Mouse (Mus musculus): ENCODE measurements around the gene Tmem184a. TPM values are rescaled to one million over a fixed set of nuclear protein-coding genes. Genes with fewer than 3 reads are reported as not detected.

The Tmem184a gene
- polyA plus RNA-seq, 1 experiment from 2014 or later = 197 TPM

DNA sequence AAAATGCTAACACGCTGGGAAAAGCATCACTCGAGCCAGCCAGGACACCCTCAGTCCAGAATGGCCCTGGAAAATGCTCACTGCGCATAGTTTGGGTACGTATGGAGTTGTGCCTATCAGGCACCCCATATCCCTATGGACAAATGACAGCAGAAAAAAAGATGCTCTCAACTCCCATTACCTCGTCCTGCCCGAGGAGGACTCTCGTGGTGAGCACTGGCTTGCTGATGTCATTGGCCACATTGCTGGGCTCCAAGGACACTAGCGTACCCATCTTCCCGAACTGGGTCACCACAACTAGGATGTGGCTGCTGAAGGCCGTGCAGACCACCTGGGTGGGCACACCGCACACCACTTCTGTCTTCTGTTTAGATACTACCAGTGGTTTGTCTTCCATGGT, 6.2 kb upstream of the Tmem184a start:
- Histone ChIP-seq H3K9ac (ENCODE audit: low read depth, low read length) (peak overlapping the region; percentile 79), H3K36me3 (ENCODE audit: control insufficient read depth, insufficient read depth) (peaks cover 19% of the 10 kb centered on the region; the same call in 1 of the 2 replicates), H3K4me1 (replicated peaks; ENCODE audit: control insufficient read depth, insufficient read depth, low read length) (peaks cover 9% of the 10 kb centered on the region), H3K9me3 (ENCODE audit: control insufficient read depth) (no peaks in the 10 kb centered on the region), H3K27ac (ENCODE audit: low read depth, low read length) (peak overlapping the region; percentile 64; the same call in 1 of the 2 replicates), H3K4me2 (replicated peaks; ENCODE audit: low read depth) (peak overlapping the region; percentile 88), H3K4me3 (ENCODE audit: low read depth, low read length) (peak overlapping the region; percentile 88), H3K27me3 (replicated peaks; ENCODE audit: control insufficient read depth, insufficient read depth, low read length) (no peaks in the 10 kb centered on the region)
- ATAC-seq = no peak
- 30% methylated on average over 11 of the region's 11 CpGs for WGBS
- TF ChIP-seq CTCF (IDR thresholded peaks at IDR 0.05; ENCODE audit: low read depth) = no peak

DNA sequence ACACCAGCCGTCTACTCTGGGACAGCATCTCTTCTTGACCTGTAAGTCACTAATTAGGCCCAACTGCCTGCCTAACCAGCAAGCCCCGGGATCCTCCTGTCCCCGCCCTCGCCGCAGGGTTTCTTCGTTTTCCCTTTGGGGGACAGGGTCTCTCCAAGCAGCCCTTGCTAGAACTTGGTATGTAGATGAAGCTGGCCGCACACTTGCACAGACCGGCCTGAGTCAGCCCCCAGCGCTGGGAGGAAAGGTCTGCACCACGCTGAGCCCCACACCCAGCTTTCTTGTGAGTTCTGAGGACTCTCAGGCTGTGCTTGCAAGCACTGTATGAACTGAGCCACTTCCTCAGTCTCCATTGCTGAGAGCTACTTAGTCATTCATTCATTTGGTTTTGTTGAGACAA, 4.8 kb upstream of the Tmem184a start:
- H3K4me2 ChIP-seq (replicated peaks; ENCODE audit: low read depth) = peak overlapping the region; percentile 62; the same call in 1 of the 2 replicates
- no peak overlapping the region for H3K9ac ChIP-seq (ENCODE audit: low read depth, low read length)
- H3K4me1 ChIP-seq (replicated peaks; ENCODE audit: control insufficient read depth, insufficient read depth, low read length) = peaks cover 9% of the 10 kb centered on the region
- no peaks in the 10 kb centered on the region for H3K27me3 ChIP-seq (replicated peaks; ENCODE audit: control insufficient read depth, insufficient read depth, low read length)
- WGBS = 85% methylated on average over 10 of the region's 10 CpGs
- TF ChIP-seq CTCF (IDR thresholded peaks at IDR 0.05; ENCODE audit: low read depth) = no peak
- no peak overlapping the region for H3K27ac ChIP-seq (ENCODE audit: low read depth, low read length)
- H3K36me3 ChIP-seq (ENCODE audit: control insufficient read depth, insufficient read depth) = peaks cover 19% of the 10 kb centered on the region; the same call in 1 of the 2 replicates
- no peak overlapping the region for H3K4me3 ChIP-seq (ENCODE audit: low read depth, low read length)
- H3K9me3 ChIP-seq (ENCODE audit: control insufficient read depth) = no peaks in the 10 kb centered on the region
- ATAC-seq = no peak

DNA sequence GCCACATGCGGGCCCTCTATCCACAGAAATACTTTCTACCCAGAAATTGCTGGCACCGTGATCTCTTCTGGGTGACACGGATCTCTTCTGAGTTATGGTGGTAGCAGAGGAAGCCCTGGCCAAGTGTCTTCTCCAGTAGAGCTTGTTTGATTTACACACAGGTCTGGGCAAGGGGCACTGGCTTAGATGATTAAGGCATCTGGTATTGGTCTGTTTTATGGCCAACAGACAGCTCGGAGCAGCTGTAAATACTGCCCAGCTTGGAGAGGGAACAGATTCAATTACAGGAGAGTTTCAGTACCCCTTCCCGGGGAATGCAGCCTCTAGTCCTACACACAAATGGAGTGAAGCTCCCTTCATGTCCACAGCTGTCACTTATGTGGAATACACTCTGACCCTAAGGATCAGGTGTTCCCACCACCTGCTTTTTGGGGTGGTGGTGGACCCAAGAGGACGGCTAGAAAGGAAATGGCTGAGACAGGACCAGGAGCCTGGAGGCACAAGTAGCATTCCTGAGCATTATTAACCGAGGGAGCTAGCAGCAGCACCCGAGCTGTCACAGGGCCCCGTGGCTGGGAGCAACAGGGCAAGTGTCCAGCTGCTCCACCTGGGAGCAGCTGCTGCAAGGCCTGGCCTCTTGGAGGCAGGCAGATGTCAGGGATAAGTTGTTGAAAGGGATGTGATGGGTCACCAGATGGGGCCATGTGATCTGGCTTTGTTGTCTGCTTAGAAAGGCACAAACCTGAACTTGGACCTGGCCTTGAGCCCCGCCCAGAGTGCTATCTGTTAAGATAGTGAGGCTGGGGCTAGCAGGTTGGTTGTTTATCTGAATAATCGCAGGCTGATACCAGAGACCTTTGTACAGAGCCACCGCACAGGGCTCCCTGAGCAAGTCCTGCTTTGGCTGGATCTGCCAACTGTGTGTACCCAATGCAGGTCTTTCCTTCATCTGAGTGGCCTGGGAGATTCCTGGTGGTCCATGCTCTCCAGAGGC, 2.0 kb upstream of the Tmem184a start:
- H3K4me2 ChIP-seq (replicated peaks; ENCODE audit: low read depth) = peak overlapping the region; percentile 62
- peak; percentile 68 for ATAC-seq
- WGBS = 33% methylated on average over 12 of the region's 12 CpGs
- H3K4me1 ChIP-seq (replicated peaks; ENCODE audit: control insufficient read depth, insufficient read depth, low read length) = peaks cover 9% of the 10 kb centered on the region
- peaks cover 19% of the 10 kb centered on the region; the same call in 1 of the 2 replicates for H3K36me3 ChIP-seq (ENCODE audit: control insufficient read depth, insufficient read depth)
- peak overlapping the region; percentile 29 for H3K4me3 ChIP-seq (ENCODE audit: low read depth, low read length)
- no peaks in the 10 kb centered on the region for H3K27me3 ChIP-seq (replicated peaks; ENCODE audit: control insufficient read depth, insufficient read depth, low read length)
- H3K9ac ChIP-seq (ENCODE audit: low read depth, low read length) = peak overlapping the region; percentile 55
- H3K27ac ChIP-seq (ENCODE audit: low read depth, low read length) = peak overlapping the region; percentile 95
- TF ChIP-seq CTCF (IDR thresholded peaks at IDR 0.05; ENCODE audit: low read depth) = no peak
- no peaks in the 10 kb centered on the region for H3K9me3 ChIP-seq (ENCODE audit: control insufficient read depth)

DNA sequence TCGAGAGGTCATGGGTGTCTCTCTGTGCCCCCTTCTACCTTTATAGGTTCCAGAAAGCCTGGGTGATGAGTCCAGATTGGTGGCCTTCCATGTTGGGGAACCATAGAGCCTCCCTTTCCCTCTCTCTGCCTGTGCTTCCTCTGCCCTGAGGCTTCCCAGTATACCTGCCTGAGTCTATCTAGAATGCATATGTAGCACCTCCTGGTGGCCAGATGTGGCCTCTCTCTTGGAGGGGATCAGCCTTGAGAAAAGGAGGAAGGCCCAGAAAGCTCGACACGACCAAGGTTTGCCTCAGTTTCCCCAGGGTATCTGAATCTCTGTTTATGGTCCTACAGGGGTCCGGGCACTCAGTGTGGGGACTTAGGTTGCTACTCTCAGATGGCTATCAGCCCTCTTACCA, 916 bp downstream of the Tmem184a start:
- Histone ChIP-seq H3K4me2 (replicated peaks; ENCODE audit: low read depth) (peak overlapping the region; percentile 62), H3K9me3 (ENCODE audit: control insufficient read depth) (no peaks in the 10 kb centered on the region), H3K9ac (ENCODE audit: low read depth, low read length) (peak overlapping the region; percentile 13; the same call in 1 of the 2 replicates), H3K36me3 (ENCODE audit: control insufficient read depth, insufficient read depth) (peaks cover 13% of the 10 kb centered on the region; the same call in 1 of the 2 replicates), H3K27ac (ENCODE audit: low read depth, low read length) (peak overlapping the region; percentile 87), H3K4me3 (ENCODE audit: low read depth, low read length) (peak overlapping the region; percentile 31), H3K27me3 (replicated peaks; ENCODE audit: control insufficient read depth, insufficient read depth, low read length) (no peaks in the 10 kb centered on the region; the same call in 1 of the 2 replicates), H3K4me1 (replicated peaks; ENCODE audit: control insufficient read depth, insufficient read depth, low read length) (0 out of 2 replicates have a peak, but pooled peaks cover 6% of the 10 kb centered on the region)
- peak; percentile 85 for TF ChIP-seq CTCF (IDR thresholded peaks at IDR 0.05; ENCODE audit: low read depth)
- ATAC-seq = no peak
- 36% methylated on average over 4 of the region's 4 CpGs for WGBS

DNA sequence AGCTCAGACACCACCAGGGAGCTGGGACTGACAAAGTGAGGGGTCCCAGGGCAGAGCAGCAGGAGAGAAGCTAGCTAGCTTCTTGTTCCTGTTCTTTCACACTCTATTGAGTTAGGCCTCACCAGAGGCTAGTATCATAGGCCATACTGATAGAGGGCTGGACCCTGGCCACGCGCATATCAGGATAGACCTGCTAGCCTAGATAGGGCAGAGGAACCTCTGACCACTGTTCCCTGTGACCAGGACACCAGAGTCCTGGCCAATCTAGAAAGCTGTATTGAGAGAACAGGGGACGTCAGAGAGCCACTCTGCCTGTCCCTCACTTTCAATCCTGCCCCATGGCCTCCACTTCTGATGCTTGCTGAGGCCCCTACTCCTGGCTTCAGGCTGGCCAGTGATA, 1.7 kb downstream of the Tmem184a start:
- Histone ChIP-seq H3K27me3 (replicated peaks; ENCODE audit: control insufficient read depth, insufficient read depth, low read length) (no peaks in the 10 kb centered on the region; the same call in 1 of the 2 replicates), H3K9me3 (ENCODE audit: control insufficient read depth) (no peaks in the 10 kb centered on the region), H3K36me3 (ENCODE audit: control insufficient read depth, insufficient read depth) (peaks cover 6% of the 10 kb centered on the region; the same call in 1 of the 2 replicates), H3K4me2 (replicated peaks; ENCODE audit: low read depth) (peak overlapping the region; percentile 62), H3K4me1 (replicated peaks; ENCODE audit: control insufficient read depth, insufficient read depth, low read length) (0 out of 2 replicates have a peak, but pooled peaks cover 6% of the 10 kb centered on the region), H3K9ac (ENCODE audit: low read depth, low read length) (no peak overlapping the region), H3K27ac (ENCODE audit: low read depth, low read length) (peak overlapping the region; percentile 87), H3K4me3 (ENCODE audit: low read depth, low read length) (no peak overlapping the region)
- no peak for TF ChIP-seq CTCF (IDR thresholded peaks at IDR 0.05; ENCODE audit: low read depth)
- WGBS = 52% methylated on average over 3 of the region's 3 CpGs
- ATAC-seq = peak; percentile 7; the same call in 1 of the 2 replicates

DNA sequence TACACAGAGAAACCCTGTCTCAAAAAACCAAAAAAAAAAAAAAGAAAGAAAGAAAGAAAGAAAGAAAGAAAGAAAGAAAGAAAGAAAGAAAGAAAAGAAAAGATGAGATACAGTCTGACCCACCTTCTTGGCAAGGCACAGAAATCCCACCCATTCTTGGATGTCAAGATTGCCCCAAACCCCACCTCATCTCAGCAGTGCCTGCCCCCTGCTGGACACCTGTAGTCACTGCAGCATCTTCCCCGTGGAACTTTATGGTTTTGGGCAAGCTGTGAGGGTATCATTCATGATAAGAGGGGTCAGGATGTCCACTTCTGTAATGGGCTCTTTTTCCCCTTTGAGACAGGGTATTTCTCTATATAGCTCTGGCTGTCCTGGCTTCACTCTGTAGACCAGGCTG, 2.4 kb downstream of the Tmem184a start:
- peak; percentile 86 for TF ChIP-seq CTCF (IDR thresholded peaks at IDR 0.05; ENCODE audit: low read depth)
- Histone ChIP-seq H3K27me3 (replicated peaks; ENCODE audit: control insufficient read depth, insufficient read depth, low read length) (no peaks in the 10 kb centered on the region; the same call in 1 of the 2 replicates), H3K36me3 (ENCODE audit: control insufficient read depth, insufficient read depth) (no peaks in the 10 kb centered on the region; the same call in 1 of the 2 replicates), H3K9ac (ENCODE audit: low read depth, low read length) (no peak overlapping the region), H3K4me1 (replicated peaks; ENCODE audit: control insufficient read depth, insufficient read depth, low read length) (0 out of 2 replicates have a peak, but pooled peaks cover 6% of the 10 kb centered on the region), H3K27ac (ENCODE audit: low read depth, low read length) (peak overlapping the region; percentile 87; the same call in 1 of the 2 replicates), H3K4me3 (ENCODE audit: low read depth, low read length) (no peak overlapping the region), H3K9me3 (ENCODE audit: control insufficient read depth) (no peaks in the 10 kb centered on the region), H3K4me2 (replicated peaks; ENCODE audit: low read depth) (peak overlapping the region; percentile 62)
- ATAC-seq = no peak
- WGBS = 0% methylated on average over 1 of the region's 1 CpGs

All from intestine, postnatal 0 days (tissue).